Mouse (Mus musculus) CD4-positive, CD25-positive, alpha-beta regulatory T cell (primary cell): ENCODE data around the gene Hpse2. TPM values are rescaled to one million over a fixed set of nuclear protein-coding genes. Genes with fewer than 3 reads are reported as not detected.

ENCODE experiments used
- polyA plus RNA-seq: library from polyadenylated mRNA; unstranded; fragments of 100-300 nt; shearing (Covaris generic); gene quantifications from one replicate; pipeline ENCODE4 v1.2.1, GENCODE M21; 2017

Hpse2 gene
- polyA plus RNA-seq = not detected

DNA sequence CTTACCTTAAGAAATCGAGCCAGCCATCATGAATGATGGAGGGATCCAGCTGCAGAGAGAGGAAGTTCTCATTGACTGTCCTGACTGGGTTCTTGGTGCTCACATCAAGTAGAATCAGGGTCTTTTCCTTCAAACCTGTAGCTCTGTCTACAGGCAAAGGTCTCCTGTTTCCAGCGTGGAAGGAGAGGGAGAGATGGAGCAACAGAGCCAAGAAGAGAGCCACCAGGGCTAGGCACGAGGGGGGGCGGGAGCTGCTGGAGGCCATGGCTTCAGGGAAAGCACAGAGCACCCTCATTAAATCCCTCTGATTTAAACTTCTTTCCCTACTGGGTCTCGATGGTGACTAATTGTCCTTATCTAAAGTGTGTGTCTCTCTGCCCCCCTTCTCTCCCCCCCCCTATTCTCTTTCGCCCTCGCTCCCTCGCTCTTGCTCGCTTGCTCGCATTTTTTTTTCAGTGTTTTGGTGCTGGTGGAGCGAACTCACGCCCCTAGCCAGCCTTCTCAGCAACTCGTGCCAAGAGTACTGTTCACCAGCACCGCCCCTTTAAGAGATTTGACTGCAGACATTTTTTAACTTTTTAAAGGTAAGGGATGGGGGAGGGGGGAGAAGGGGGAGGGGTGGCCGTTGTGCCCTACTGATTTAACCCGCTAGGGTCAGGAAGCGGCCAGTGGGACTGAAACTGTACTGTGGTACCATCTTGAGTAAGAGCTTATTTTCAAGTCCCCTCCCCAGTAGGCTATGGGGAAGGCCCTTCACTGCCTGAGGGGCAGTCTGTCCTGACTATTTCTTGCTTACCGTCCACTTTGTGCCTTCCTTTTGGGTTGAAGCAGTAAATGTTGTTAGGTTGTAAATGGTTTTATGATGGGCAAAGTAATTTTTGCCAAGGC, at the start of gene Hpse2:
Hpse2 (minus strand) TSS at position 339 of the 888 bp plus-strand sequence.

GRCm38 (mm10) chr19:42779531-42780155, 608.5 kb downstream of the Hpse2 start, which contains the start of gene Hps1:
Gene Hps1 (minus strand): TSS chr19:42779978.

DNA sequence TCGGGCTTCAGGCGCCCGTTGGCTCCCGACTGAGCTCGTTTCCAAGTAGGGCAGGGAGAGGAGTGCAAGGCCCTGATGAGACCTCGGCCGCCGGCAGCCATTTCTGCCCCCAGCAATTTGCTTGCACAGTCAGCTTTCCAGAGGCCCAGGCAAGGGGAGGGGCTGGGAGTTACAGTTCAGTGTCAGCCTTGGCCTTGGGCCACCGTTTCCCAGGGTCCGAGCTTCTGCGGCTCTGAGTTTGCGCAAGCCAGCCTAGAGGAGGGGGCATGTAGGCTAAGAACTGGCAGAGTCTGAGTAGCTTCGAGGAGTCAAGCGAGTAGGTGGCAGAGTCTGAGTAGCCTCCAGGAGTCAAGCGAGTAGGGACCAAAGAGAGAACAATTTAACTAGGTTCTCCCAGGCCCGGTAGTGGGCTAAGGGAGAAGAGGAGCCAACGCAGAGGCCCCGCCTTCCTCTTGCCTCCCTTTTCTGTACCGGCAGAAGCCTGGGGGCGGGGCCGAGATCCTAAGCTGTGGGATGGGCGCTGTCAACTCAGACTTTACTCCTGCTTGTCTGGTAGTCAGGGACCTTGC, 635.7 kb downstream of the Hpse2 start, which contains the start of gene Pyroxd2:
Pyroxd2 (minus strand) TSS at position 413 of the 569 bp plus-strand sequence.

Other genes with a start within 250 kb of the Hpse2 start
- gene Cnnm1, start 52.1 kb upstream of the Hpse2 start, polyA plus RNA-seq = not detected
- gene Got1, start 136.2 kb upstream of the Hpse2 start, polyA plus RNA-seq = 38.2 TPM
- 0.11 TPM for gene Nkx2-3, start 224.0 kb upstream of the Hpse2 start, polyA plus RNA-seq